Mouse (Mus musculus): ENCODE measurements at regions not wholly inside any gene's neighbourhood (a gene's known extent, or its start where the extent isn't known, plus 50 kb on each side); places are given as distances from the start of the nearest gene placed in this dataset.
"Not testable (repeated sequence)": the region's sequence is repeated elsewhere in the genome, so short reads cannot be mapped to it uniquely, and the experiment has no call there.

DNA sequence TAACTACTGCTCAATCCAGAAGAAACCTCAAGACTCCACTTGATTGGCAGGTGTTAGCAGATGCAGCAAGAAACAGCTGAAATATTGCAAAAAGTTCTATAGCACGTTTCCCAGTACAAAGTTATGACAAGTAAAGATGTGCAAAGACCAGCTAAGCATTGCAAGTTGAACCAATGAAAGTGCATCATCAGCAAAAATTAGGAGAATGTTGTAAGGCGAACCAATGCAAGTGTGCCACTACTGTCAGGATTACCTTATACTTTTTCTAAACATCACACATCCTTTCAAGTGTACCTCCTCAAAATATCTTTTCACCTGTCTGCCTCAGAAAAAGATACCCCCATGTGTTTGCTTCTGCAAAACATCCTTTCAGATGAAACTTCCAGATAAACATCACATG is 244.7 kb downstream of the Slco6d1 start:
- in situ Hi-C loops (cut with MboI, MseI) = no loop called here

DNA sequence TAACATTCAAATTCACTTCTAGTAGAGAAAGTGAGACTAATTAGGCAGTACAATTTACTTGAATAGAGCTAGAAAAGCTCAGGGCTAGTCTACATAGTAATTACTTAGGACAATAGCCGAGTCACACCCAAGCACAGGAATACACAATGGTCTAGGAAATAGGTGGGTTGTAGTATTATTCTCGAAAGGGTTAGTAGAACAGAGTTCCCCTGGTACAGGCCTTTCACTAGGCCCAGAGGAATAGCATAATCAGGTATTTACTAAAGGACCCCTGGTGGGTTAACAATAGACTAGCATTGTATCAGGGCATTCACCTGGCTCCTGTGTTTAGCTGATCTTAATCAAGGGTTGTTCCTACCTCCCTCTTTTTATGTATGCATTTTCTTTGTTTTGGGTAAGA is 246.5 kb downstream of the Slco6d1 start:
- in situ Hi-C loops (cut with MboI, MseI) = not testable (repeated sequence)

DNA sequence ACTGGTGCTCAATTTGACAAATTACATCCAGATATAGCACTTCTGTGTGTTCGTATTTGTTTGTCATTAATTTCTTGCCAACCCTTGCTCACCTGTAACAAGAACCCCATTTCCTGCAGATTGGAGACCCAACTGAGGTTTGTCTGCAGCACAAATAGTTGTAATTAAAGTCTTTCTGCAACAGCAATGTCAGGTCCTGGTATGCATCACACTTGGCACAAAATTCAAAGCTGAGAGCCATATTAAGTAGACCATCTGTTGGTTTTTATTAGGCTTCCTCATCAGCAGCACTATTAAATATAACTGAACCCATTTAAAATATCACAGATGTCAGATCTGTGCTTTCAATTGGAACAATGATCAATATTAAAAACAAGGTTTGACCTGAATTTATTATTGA is 247.0 kb downstream of the Slco6d1 start:
- in situ Hi-C loops (cut with MboI, MseI) = no loop called here

- in situ Hi-C loops (cut with MboI, MseI) = no loop called here
Observed at GRCm38 (mm10) chr1:98668595-98668994, 247.7 kb downstream of the Slco6d1 start.

GRCm38 (mm10) chr1:98678686-98679085 is 257.8 kb downstream of the Slco6d1 start:
- in situ Hi-C loops (cut with MboI, MseI) = loop anchor here (10.0 kb wide), 1 partner anchor 1706 kb away; no protein-coding TSS in a partner anchor

DNA sequence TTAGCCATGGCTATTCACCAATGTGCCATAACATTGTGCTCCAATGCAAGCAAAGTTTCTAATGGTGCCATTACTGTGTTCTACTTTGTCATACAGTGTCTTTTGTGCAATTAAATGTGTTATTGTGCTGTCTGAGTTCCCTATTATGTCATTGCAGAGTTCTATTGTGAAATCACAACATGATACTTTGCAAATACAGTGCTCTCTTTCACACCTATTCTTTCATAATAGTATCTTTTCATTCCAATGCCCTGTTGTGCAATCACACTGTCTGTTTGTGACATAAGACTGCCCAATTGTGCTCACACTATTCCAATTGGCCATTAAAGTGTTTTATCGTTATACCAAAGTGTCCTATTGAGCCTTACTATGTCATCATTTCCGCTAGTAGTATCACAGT is 292.9 kb downstream of the Slco6d1 start:
- in situ Hi-C loops (cut with MboI, MseI) = no loop called here

- in situ Hi-C loops (cut with MboI, MseI) = no loop called here
Observed at GRCm38 (mm10) chr1:98714307-98714706, 293.4 kb downstream of the Slco6d1 start.

GRCm38 (mm10) chr1:98720595-98720994 is 299.7 kb downstream of the Slco6d1 start:
- in situ Hi-C loops (cut with MboI, MseI) = no loop called here

GRCm38 (mm10) chr1:98727354-98728015 is 306.6 kb downstream of the Slco6d1 start:
- in situ Hi-C loops (cut with MboI, MseI) = no loop called here

GRCm38 (mm10) chr1:98748886-98749285 is 328.0 kb downstream of the Slco6d1 start:
- in situ Hi-C loops (cut with MboI, MseI) = no loop called here

DNA sequence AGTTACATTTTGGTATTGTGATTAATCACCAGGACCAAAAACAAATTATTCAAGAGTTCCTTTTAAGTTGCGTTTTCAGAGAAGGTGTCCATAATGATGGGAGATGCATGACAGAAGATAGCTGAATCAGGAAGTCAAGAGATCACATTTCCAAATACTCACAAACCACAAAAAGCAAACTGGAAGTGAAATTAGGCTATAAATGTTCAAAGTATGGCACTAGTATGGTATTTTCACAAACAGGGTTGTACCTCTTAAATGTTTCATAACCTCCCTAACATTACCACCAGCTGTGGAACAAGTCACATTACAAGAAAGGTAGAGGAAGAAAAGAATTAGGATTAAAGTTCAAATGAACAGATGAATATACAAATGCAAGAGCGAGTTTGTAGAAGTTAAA is 367.6 kb downstream of the Slco6d1 start:
- in situ Hi-C loops (cut with MboI, MseI) = no loop called here

- in situ Hi-C loops (cut with MboI, MseI) = no loop called here
Observed at GRCm38 (mm10) chr1:98793320-98793719, 372.4 kb downstream of the Slco6d1 start.

GRCm38 (mm10) chr1:98812543-98812942 is 391.6 kb downstream of the Slco6d1 start:
- in situ Hi-C loops (cut with MboI, MseI) = no loop called here

DNA sequence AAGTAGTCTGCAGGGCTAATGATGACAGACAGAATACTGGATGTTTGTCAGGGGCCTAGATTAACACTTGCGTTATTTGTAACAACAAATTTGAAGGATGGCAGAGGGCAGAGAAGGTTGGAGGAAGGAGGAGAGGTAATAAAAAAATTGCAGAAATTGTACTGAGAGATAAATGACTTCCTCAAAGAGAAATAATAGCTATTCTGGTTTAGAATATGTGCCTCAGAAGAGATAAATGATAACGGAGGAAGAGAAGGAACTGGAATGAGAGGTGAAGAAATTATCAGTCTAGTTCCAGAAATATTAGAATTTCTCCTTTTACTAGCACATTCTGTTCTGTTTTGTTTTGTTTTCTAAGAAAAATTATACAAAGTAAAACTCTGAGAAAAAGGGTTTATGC is 393.1 kb downstream of the Slco6d1 start:
- in situ Hi-C loops (cut with MboI, MseI) = no loop called here

DNA sequence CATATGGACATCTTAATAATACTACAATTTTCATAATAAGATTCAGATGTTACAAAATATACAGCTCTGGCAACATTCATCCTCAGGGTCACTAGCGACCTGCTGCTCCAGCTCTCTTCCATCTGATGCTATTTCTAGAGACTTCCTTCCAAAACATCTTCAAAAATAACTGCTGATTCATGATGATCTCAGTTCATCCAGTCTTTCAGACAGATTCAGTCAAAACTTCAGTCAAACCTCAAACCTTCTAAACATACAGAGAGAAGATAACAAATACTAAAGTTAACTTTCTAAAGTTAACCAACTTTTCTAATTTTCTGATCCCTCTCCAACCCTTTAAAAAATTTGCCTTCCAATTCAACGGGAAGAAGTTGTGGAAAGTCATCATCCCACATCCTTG is 397.2 kb downstream of the Slco6d1 start:
- in situ Hi-C loops (cut with MboI, MseI) = no loop called here

GRCm38 (mm10) chr1:98860236-98860635 is 439.3 kb downstream of the Slco6d1 start:
- in situ Hi-C loops (cut with MboI, MseI) = no loop called here

- in situ Hi-C loops (cut with MboI, MseI) = no loop called here
Observed at GRCm38 (mm10) chr1:98906260-98906659, 485.3 kb downstream of the Slco6d1 start.

- in situ Hi-C loops (cut with MboI, MseI) = no loop called here
Observed at GRCm38 (mm10) chr1:98923043-98923442, 502.1 kb downstream of the Slco6d1 start.

DNA sequence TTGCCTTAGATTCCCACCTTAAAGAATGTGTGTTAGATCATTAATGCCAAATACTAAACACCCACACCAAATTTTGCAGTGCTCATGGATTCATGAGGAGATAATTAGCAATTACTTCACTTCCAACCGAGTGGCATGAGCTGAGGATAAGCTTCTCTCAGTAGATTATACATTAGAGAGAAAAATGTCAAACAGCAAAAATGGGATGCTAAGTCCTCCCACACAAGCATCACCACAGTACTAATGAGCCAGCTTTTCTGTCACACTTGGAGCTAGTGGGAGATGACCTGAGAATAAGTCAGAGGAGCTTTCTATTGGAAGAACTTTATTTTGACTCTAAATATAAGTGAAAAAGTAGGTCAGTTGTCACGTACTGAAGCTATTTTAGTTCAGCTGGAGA is 504.0 kb downstream of the Slco6d1 start:
- in situ Hi-C loops (cut with MboI, MseI) = no loop called here

- in situ Hi-C loops (cut with MboI, MseI) = no loop called here
Observed at GRCm38 (mm10) chr1:98930926-98931325, 510.0 kb downstream of the Slco6d1 start.

GRCm38 (mm10) chr1:98932239-98932638 is 511.3 kb downstream of the Slco6d1 start:
- in situ Hi-C loops (cut with MboI, MseI) = no loop called here

- in situ Hi-C loops (cut with MboI, MseI) = no loop called here
Observed at GRCm38 (mm10) chr1:98977686-98978085, 556.8 kb downstream of the Slco6d1 start.

Measured in regulatory T cell (primary cell).